ENCODE assay signal across 20 mouse cellular contexts in the genomic region with DNA sequence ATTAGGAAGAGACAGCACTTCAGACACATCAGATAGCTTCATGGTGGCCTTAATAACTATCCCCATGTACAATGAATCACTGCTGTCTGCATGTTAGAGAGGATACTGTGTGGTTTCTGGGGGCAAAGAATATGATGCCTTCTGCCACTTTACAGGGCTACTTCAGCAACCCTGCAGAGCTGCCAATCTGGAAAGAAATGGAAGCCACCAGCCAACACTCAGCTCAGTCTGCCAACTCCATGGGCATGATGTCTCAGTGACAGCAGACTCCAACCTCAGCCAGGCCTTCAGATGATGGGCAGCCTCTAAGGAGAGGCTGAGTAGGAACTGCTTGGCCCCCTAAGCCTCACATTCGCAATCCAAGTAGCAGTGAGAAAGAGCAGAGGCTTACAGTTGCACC.
A peak's percentile ranks its signal among the peaks of the same experiment; 100 is the strongest.
DNase-seq lines count a peak whose midpoint lies in the region; ATAC-seq and TF ChIP-seq lines count a peak whose summit lies in the region.
"Had no signal": no experiment of that assay in that cellular context is flagged by ENCODE, and none has a peak within 500 bp of the region (broad histone marks: within the 10 kb centered on the region; RNA-seq: fewer than 3 reads in every experiment).

No protein-coding gene starts in this region.

- TF ChIP-seq CTCF in midbrain, postnatal 0 days (IDR thresholded peaks at IDR 0.05): no peak

- ATAC-seq in cerebellum, adult (ENCODE audit: insufficient number of reproducible peaks, low FRiP score, low TSS enrichment): no peak
- ATAC-seq in midbrain, postnatal 0 days (ENCODE audit: low FRiP score): no peak
- no peak for ATAC-seq in midbrain, embryonic 13.5 days
- ATAC-seq: activated CD4-positive, CD25-positive, alpha-beta regulatory T cell, adult 4 months; intestine, embryonic 15.5 days; Patski had no signal

- H3K27ac ChIP-seq in midbrain, postnatal 0 days (ENCODE audit: low read depth, low read length): no peak overlapping the region
- no peak overlapping the region for H3K27ac ChIP-seq in midbrain, embryonic 13.5 days
- H3K27ac ChIP-seq: heart, adult 2 months; intestine, embryonic 15.5 days; limb, embryonic 10.5 days; stomach, embryonic 15.5 days had no signal

- no peak overlapping the region for H3K9ac ChIP-seq in midbrain, postnatal 0 days (replicated peaks; ENCODE audit: low read length, poor library complexity, severe bottlenecking)
- H3K9ac ChIP-seq in midbrain, embryonic 13.5 days (replicated peaks): no peak overlapping the region
- H3K9ac ChIP-seq: heart, embryonic 15.5 days; intestine, embryonic 15.5 days; lung, embryonic 14.5 days; stomach, embryonic 15.5 days had no signal

- WGBS in midbrain, postnatal 0 days: 94% methylated on average over 1 of the region's 1 CpGs
- WGBS in midbrain, embryonic 13.5 days: 100% methylated on average over 1 of the region's 1 CpGs

- no peaks in the 10 kb centered on the region for H3K9me3 ChIP-seq in midbrain, postnatal 0 days (ENCODE audit: low read length)
- no peaks in the 10 kb centered on the region for H3K9me3 ChIP-seq in midbrain, embryonic 13.5 days
- H3K9me3 ChIP-seq: heart, embryonic 15.5 days; intestine, embryonic 15.5 days; limb, embryonic 10.5 days; stomach, embryonic 15.5 days had no signal

- H3K4me1 ChIP-seq in midbrain, postnatal 0 days (ENCODE audit: insufficient read depth, low read length): no peaks in the 10 kb centered on the region
- peaks cover 11% of the 10 kb centered on the region for H3K4me1 ChIP-seq in midbrain, embryonic 13.5 days (replicated peaks)

- H3K4me2 ChIP-seq in midbrain, postnatal 0 days (ENCODE audit: low read depth, low read length, poor library complexity, severe bottlenecking): no peak overlapping the region
- H3K4me2 ChIP-seq in midbrain, embryonic 13.5 days (replicated peaks): no peak overlapping the region
- H3K4me2 ChIP-seq: heart, embryonic 15.5 days; intestine, embryonic 15.5 days; liver, embryonic 11.5 days; lung, embryonic 14.5 days; stomach, embryonic 15.5 days had no signal

- DNase-seq in cerebellum, adult 9-11 months: peak; percentile 20
- peak; percentile 43 for DNase-seq in gastrocnemius, postnatal 14 days
- no peak for DNase-seq in gastrocnemius, postnatal 4 days (ENCODE audit: low spot score in 2 of 2)
- peak; percentile 68 for DNase-seq in midbrain, postnatal 0 days (ENCODE audit: low spot score)
- no peak for DNase-seq in embryo, embryonic 9.5 days (ENCODE audit: extremely low spot score)
- DNase-seq in adrenal gland, postnatal 4 days (ENCODE audit: low spot score in 2 of 2): no peak
- DNase-seq: adrenal gland, postnatal 36 days; layer of hippocampus, postnatal 36 days; lung, embryonic 14.5 days; midbrain, embryonic 14.5 days had no signal

- no peaks in the 10 kb centered on the region for H3K36me3 ChIP-seq in midbrain, postnatal 0 days (ENCODE audit: insufficient read depth, low read length)
- no peaks in the 10 kb centered on the region for H3K36me3 ChIP-seq in midbrain, embryonic 13.5 days
- H3K36me3 ChIP-seq: heart, embryonic 15.5 days had no signal

- intact Hi-C loops in gastrocnemius, postnatal 14 days (cut with DNase I; ENCODE audit: low total_unique reads): no loop called here

- H3K27me3 ChIP-seq in midbrain, postnatal 0 days (ENCODE audit: insufficient read depth, low read length): no peaks in the 10 kb centered on the region
- no peaks in the 10 kb centered on the region for H3K27me3 ChIP-seq in midbrain, embryonic 13.5 days
- H3K27me3 ChIP-seq: heart, embryonic 15.5 days; intestine, embryonic 15.5 days; Patski; stomach, embryonic 15.5 days had no signal

- no peak overlapping the region for H3K4me3 ChIP-seq in midbrain, postnatal 0 days (ENCODE audit: low read depth, low read length)
- no peak overlapping the region for H3K4me3 ChIP-seq in midbrain, embryonic 13.5 days (replicated peaks)
- H3K4me3 ChIP-seq: heart, adult 2 months; heart, embryonic 15.5 days; intestine, embryonic 15.5 days; limb, embryonic 10.5 days; stomach, embryonic 15.5 days had no signal

Comparison
In these comparisons a context has a peak if more than half of its experiments do, and no peak if none do; other contexts are left out.
1. DNase-seq: peak in cerebellum, adult 9-11 months (single experiment), gastrocnemius, postnatal 14 days (single experiment) and midbrain, postnatal 0 days (single experiment); none in gastrocnemius, postnatal 4 days (0 of 2), embryo, embryonic 9.5 days (single experiment) and adrenal gland, postnatal 4 days (0 of 2).